Mouse (Mus musculus) lung, postnatal 0 days (tissue): ENCODE data around the gene Nr4a1.

Source experiments
- CTCF ChIP-seq: IDR thresholded peaks from 2 replicates; pipeline ENCODE4 v1.5.1; 2016; ENCODE audit warnings: antibody characterized with exemption, mild to moderate bottlenecking
- EP300 ChIP-seq: IDR thresholded peaks from 2 replicates; pipeline ENCODE4 v1.6.1; 2016; ENCODE audit warnings: antibody characterized with exemption, mild to moderate bottlenecking, control low read depth

DNA sequence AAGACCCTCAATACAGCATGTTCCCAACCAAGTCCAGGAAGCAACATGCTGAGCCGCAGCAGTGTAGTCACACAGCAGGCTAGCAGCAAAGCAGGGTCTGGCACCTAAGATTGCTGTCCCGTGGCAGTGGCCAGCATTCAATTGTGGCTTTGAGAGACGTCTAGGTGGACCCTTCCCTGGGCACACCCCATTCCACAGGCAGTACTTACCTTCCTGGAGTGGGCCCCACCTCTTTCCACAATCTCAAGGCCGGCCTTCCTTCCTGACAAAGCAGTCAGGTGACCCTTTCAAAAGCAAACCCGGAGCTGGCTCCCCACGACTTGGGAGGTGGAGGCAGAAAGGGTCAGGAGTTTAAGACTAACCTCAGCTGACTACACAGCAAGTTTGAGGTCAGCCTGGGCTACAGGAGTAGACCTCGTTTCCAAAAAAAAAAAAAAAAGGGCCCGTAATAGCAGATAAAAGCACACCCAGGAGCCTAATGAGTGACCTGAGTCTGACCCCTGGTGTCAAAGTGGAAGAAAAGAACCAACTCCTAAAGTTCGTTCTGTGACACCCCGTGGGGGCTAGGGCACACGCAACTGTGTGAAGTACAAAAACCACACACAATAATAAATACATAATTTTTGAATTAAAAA is 20.3 kb upstream of the Nr4a1 start:
- no peak for TF ChIP-seq CTCF
- TF ChIP-seq EP300, result peak; percentile 63; the same call in 1 of the 2 replicates
